Mouse (Mus musculus) cortical plate, adult 2 months (tissue): ENCODE measurements around the gene C1qtnf3.

Experiments used
- CTCF ChIP-seq: fragments of 200-500 bp; IDR thresholded peaks from 2 replicates; pipeline ENCODE4 v1.5.1; 2011; ENCODE audit warnings: mild to moderate bottlenecking, control low read depth, low read length; ENCODE audit not compliant: insufficient read depth; ENCODE audit errors: extremely low read depth
- POLR2A ChIP-seq: fragments of 200-500 bp; IDR thresholded peaks from 2 replicates; pipeline ENCODE4 v1.6.1; 2011; ENCODE audit warnings: mild to moderate bottlenecking, low read length, control low read depth; ENCODE audit not compliant: insufficient read depth; ENCODE audit errors: extremely low read depth

- TF ChIP-seq POLR2A, result no peak
- TF ChIP-seq CTCF, result no peak
These were observed 28.6 kb downstream of the C1qtnf3 start for GRCm38 (mm10) chr15:10980712-10981111.
